Mouse (Mus musculus): Measurements from ENCODE around the gene Mpi.

DNA sequence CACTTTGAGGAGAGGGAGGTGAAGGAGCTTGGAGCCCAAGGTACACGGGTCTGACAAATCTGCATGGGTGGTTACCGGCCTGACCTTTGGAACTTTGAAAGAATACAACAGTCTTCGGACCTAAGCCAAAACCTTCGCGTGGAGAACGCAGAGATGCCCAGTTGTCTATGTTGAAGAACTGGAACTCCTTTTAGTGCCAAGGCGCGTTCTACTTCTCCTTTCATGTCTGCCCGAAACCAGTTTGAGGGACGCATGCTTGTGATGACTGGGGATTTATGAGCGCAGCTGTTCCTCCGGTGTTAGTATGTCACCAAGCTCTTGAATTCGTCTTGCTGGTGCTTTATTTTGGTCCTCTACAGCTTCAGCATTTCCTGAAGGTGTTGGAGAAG is 9.1 kb upstream of the Mpi start:
- TF ChIP-seq CTCF (conservative IDR thresholded peaks at IDR 0.05 in 1 of 2, IDR thresholded peaks at IDR 0.05 in 1 of 2; ENCODE audit: low read depth in 2 of 2, low read length in 2 of 2) (no peak), RCOR1 (conservative IDR thresholded peaks at IDR 0.05; ENCODE audit: low read depth, low read length) (no peak), ETS1 (conservative IDR thresholded peaks at IDR 0.05; ENCODE audit: low read depth, low read length) (no peak; the same call in 1 of the 2 replicates)
